ENCODE assay signal across 8 mouse cellular contexts in genomic region chrX:150588023-150588764, GRCm38 (mm10). TPM values are rescaled to one million over a fixed set of nuclear protein-coding genes. Genes with fewer than 3 reads are reported as not detected.
A peak's percentile ranks its signal among the peaks of the same experiment; 100 is the strongest.
DNase-seq lines count a peak whose midpoint lies in the region; ATAC-seq and TF ChIP-seq lines count a peak whose summit lies in the region.

Gene Pfkfb1 (plus strand): TSS chrX:150588229.

- peak within 1 kb of the TSS; percentile 56 for H3K4me3 ChIP-seq in hindbrain, embryonic 16.5 days (ENCODE audit: low read length)
- peak within 1 kb of the TSS; percentile 59 for H3K4me3 ChIP-seq in left cerebral cortex, adult 2 months

- H3K9ac ChIP-seq in hindbrain, embryonic 16.5 days (ENCODE audit: low read depth, low read length): peak within 1 kb of the TSS; percentile 76

- no peaks in the 10 kb centered on the region for H3K36me3 ChIP-seq in hindbrain, embryonic 16.5 days (ENCODE audit: control insufficient read depth, insufficient read depth, low read length)

- peak; percentile 96 for ATAC-seq in hindbrain, embryonic 16.5 days
- peak; percentile 99 for ATAC-seq in megakaryocyte, adult 5-6 weeks (ENCODE audit: poor library complexity, severe bottlenecking)

- intact Hi-C loops in left cerebral cortex, adult 2 months (cut with DNase I): loop anchor here (5.0 to 10.0 kb wide), 2 partner anchors 69 to 397 kb away; partner anchors contain the start of gene Tro

- no peaks in the 10 kb centered on the region for H3K4me1 ChIP-seq in hindbrain, embryonic 16.5 days (ENCODE audit: control insufficient read depth, insufficient read depth, low read depth, low read length)

- H3K27ac ChIP-seq in hindbrain, embryonic 16.5 days (ENCODE audit: low read depth, low read length): peak within 1 kb of the TSS; percentile 82
- H3K27ac ChIP-seq in left cerebral cortex, adult 2 months: peak within 1 kb of the TSS; percentile 64

- H3K27me3 ChIP-seq in hindbrain, embryonic 16.5 days (replicated peaks; ENCODE audit: control insufficient read depth, insufficient read depth, low read length): no peaks in the 10 kb centered on the region

- 21% methylated on average over 33 of the region's 35 CpGs for WGBS in hindbrain, embryonic 16.5 days

- DNase-seq in WW6 (ENCODE audit: low read depth, low spot score): peak; percentile 59
- peak; percentile 42 to 62 for DNase-seq in cerebellum, postnatal 4 days (ENCODE audit: low spot score in 2 of 2)
- peak; percentile 76 for DNase-seq in gastrocnemius, adult 18-20 months (ENCODE audit: low spot score)
- DNase-seq in left cerebral cortex, adult 2 months (ENCODE audit: extremely low spot score in 1 of 2, low spot score in 2 of 2): peak; percentile 69 to 73
- DNase-seq in right cerebral cortex, adult 2 months (ENCODE audit: low spot score in 2 of 2): peak; percentile 64 to 73
- DNase-seq in urinary bladder, postnatal 14 days (ENCODE audit: low spot score): peak; percentile 82

- no peaks in the 10 kb centered on the region for H3K9me3 ChIP-seq in hindbrain, embryonic 16.5 days (ENCODE audit: control insufficient read depth, low read length)

- TF ChIP-seq CTCF in left cerebral cortex, adult 2 months (IDR thresholded peaks at IDR 0.05): peak; percentile 49

- H3K4me2 ChIP-seq in hindbrain, embryonic 16.5 days (ENCODE audit: low read length): peak within 1 kb of the TSS; percentile 61

RNA-seq across cellular contexts. Expression of gene Pfkfb1, which starts in this region (rescaled TPM):
- total RNA-seq in gastrocnemius, adult 18-20 months (2021): 10 to 100 TPM; 30.0 to 47.1 TPM
- 4.5 and 4.8 TPM in 2 replicates for polyA plus RNA-seq in hindbrain, embryonic 16.5 days (2015; fragmentation: Nextera tagmentation; extraction: Ambion mirVana)
- total RNA-seq in left cerebral cortex, adult 2 months (2021): 1 to 10 TPM; 1.1 to 1.7 TPM
- 2.7 and 3.8 TPM in 2 replicates for total RNA-seq in megakaryocyte, adult 5-6 weeks (2015)
- total RNA-seq in megakaryocyte, adult 5-6 weeks (2017): 0.57 and 3.5 TPM in 2 replicates

Comparison
In these comparisons a context has a peak if more than half of its experiments do, and no peak if none do; other contexts are left out.
1. Peak in every context shown above with its lines: DNase-seq, ATAC-seq, H3K4me3 ChIP-seq and H3K27ac ChIP-seq.
2. RNA of gene Pfkfb1 (total RNA-seq): 30.0 to 47.1 TPM in gastrocnemius, adult 18-20 months; 0.57 to 3.8 TPM in megakaryocyte, adult 5-6 weeks and 1.1 to 1.7 TPM in left cerebral cortex, adult 2 months; every median in the first group is over 4 times any median in the second.